Mouse (Mus musculus) ES-E14 (cell line): ENCODE data around the gene Stt3b. TPM values are rescaled to one million over a fixed set of nuclear protein-coding genes. Genes with fewer than 3 reads are reported as not detected.

Experiments used
- DNase-seq: peaks from one replicate; pipeline ENCODE4 v3.0.0-alpha.2; 2013; ENCODE audit warnings: low read depth, low spot score
- H3K27ac ChIP-seq: 2 replicates; pipeline ENCODE4 v1.5.1; 2012; ENCODE audit warnings: low read depth, mild to moderate bottlenecking, low read length, moderate library complexity, mixed read lengths; ENCODE audit not compliant: poor library complexity, insufficient read depth, severe bottlenecking
- H3K36me3 ChIP-seq: 2 replicates; pipeline ENCODE4 v1.6.1; 2012; ENCODE audit warnings: mild to moderate bottlenecking, low read length, moderate library complexity, mixed read lengths; ENCODE audit not compliant: control insufficient read depth, poor library complexity, insufficient read depth, severe bottlenecking
- H3K4me1 ChIP-seq, 2 experiments: fragments of 150-350 bp in 1 of 2; sonication (generic) in 1 of 2; 2 replicates each; pipeline ENCODE4 v1.6.1; 2012; ENCODE audit warnings: low read length in 2 of 2, mild to moderate bottlenecking in 1 of 2, mixed read lengths in 1 of 2; ENCODE audit not compliant: control insufficient read depth in 2 of 2, insufficient read depth in 2 of 2, poor library complexity in 1 of 2
- H3K4me3 ChIP-seq, 2 experiments: fragments of 150-350 bp in 1 of 2; sonication (generic) in 1 of 2; 2 replicates each; pipeline ENCODE4 v1.5.1; 2012; ENCODE audit warnings: low read length in 2 of 2, low read depth in 1 of 2, mild to moderate bottlenecking in 1 of 2, mixed read lengths in 1 of 2; ENCODE audit not compliant: insufficient read depth in 1 of 2, poor library complexity in 1 of 2, severe bottlenecking in 1 of 2
- H3K9ac ChIP-seq: 2 replicates; pipeline ENCODE4 v1.6.1; 2012; ENCODE audit warnings: low read depth, mild to moderate bottlenecking, low read length, mixed read lengths; ENCODE audit not compliant: poor library complexity, insufficient read depth, severe bottlenecking
- H3K9me3 ChIP-seq: fragments of 150-350 bp; sonication (generic); 2 replicates; pipeline ENCODE4 v1.6.1; 2012; ENCODE audit warnings: low read depth, mild to moderate bottlenecking, low read length; ENCODE audit not compliant: control insufficient read depth, insufficient read depth
- CHD2 ChIP-seq: IDR thresholded peaks from 2 replicates; pipeline ENCODE4 v1.6.1; 2014; ENCODE audit warnings: mild to moderate bottlenecking, low read depth, low read length, inconsistent platforms
- HCFC1 ChIP-seq: IDR thresholded peaks from 2 replicates; pipeline ENCODE4 v1.6.1; 2012; ENCODE audit warnings: low read length, inconsistent platforms, borderline replicate concordance; ENCODE audit not compliant: insufficient read depth
- MAFK ChIP-seq: IDR thresholded peaks from 2 replicates; pipeline ENCODE4 v1.6.1; 2014; ENCODE audit warnings: mild to moderate bottlenecking, low read depth, low read length, inconsistent platforms; ENCODE audit not compliant: insufficient read depth
- ZC3H11A ChIP-seq: IDR thresholded peaks from 2 replicates; pipeline ENCODE4 v1.6.1; 2012; ENCODE audit warnings: low read depth, mild to moderate bottlenecking, inconsistent platforms, low read length, borderline replicate concordance
- ZNF384 ChIP-seq: IDR thresholded peaks from 2 replicates; pipeline ENCODE4 v1.6.1; 2012; ENCODE audit warnings: low read depth, low read length, inconsistent platforms
- in situ Hi-C, 2 experiments: fragments of 600-800 bp; cut with MboI; formaldehyde crosslinking; loops; one replicate each; pipeline ENCODE4 v1.15.1; 2025; ENCODE audit warnings: low sequenced_read_pairs in 2 of 2, inconsistent platforms in 1 of 2; ENCODE audit not compliant: unreplicated experiment in 2 of 2
- total RNA-seq: library from RNA; depleted of rRNA; stranded (reverse); fragments of 300-350 nt; gene quantifications from 2 replicates; pipeline ENCODE4 v1.2.3, GENCODE M21; 2012; rRNA removed

Stt3b gene
- total RNA-seq, result 150 and 160 TPM in 2 replicates

- Histone ChIP-seq H3K4me1 (peaks cover 0 to 5% of the 10 kb centered on the region in 2 experiments; a peak in 3 of 4 replicates), H3K36me3 (no peaks in the 10 kb centered on the region), H3K9me3 (no peaks in the 10 kb centered on the region), H3K27ac (peak within 1 kb of the TSS; percentile 88), H3K9ac (peak within 1 kb of the TSS; percentile 97), H3K4me3 (peak within 1 kb of the TSS; percentile 93 to 98)
- TF ChIP-seq ZC3H11A (no peak), ZNF384 (peak; percentile 90), HCFC1 (peak; percentile 33; the same call in 1 of the 2 replicates), CHD2 (no peak)
- in situ Hi-C loops, result no loop called here
- DNase-seq, result peak; percentile 98
Measured at GRCm38 (mm10) chr9:115310346-115311222, at the start of gene Stt3b. Gene Stt3b (minus strand): TSS chr9:115310421.

DNA sequence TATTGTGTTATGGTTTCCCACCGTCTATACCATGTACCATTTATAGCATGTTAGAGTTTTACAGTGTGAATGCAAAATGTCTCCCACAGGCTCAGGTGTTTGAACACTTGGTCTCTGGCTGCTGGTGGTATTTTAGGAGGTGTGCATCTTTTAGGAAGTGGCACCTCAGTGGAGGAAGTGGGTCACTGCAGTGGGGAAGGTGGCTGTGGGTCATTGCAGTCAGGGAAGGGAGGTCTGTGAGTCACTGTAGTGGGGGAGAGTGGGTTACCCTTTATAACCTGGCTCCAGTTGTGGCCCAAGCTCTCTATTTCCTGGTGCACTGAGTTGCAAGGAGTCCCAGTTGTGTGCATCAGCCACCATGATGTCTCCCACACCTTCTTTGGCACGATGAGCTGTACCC lies 48.2 kb upstream of the Stt3b start:
- H3K4me3 ChIP-seq, result no peak overlapping the region
- in situ Hi-C loops, result no loop called here
- DNase-seq, result no peak
- no peak overlapping the region for H3K27ac ChIP-seq
- H3K36me3 ChIP-seq, result peaks cover 4% of the 10 kb centered on the region; the same call in 1 of the 2 replicates
- H3K9me3 ChIP-seq, result no peaks in the 10 kb centered on the region
- peaks cover 0 to 10% of the 10 kb centered on the region in 2 experiments; a peak in 3 of 4 replicates for H3K4me1 ChIP-seq
- H3K9ac ChIP-seq, result no peak overlapping the region; the same call in 1 of the 2 replicates
- TF ChIP-seq ZNF384, result no peak
- TF ChIP-seq ZC3H11A, result no peak
- TF ChIP-seq MAFK, result no peak
- TF ChIP-seq HCFC1, result no peak
- no peak for TF ChIP-seq CHD2

DNA sequence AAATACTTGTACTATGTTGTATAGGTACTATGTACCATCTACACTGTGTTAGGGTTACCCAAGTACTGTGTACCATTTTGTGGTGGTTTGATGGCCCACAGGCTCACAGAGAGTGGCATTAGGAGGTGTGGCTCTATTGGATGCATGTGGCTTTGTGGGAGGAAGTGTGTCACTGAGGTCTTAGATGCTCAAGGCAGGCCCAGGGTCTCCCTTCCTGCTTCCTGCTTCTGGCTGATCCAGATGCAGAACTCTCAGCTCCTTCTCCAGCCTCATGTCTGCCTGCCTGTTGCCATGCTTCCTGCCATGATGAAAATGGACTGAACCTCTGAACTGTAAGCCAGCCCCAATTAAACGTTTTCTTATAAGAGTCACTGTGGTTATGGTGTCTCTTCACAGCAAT lies 47.8 kb upstream of the Stt3b start:
- in situ Hi-C loops, result no loop called here
- Histone ChIP-seq H3K9me3 (no peaks in the 10 kb centered on the region), H3K36me3 (peaks cover 4% of the 10 kb centered on the region; the same call in 1 of the 2 replicates), H3K27ac (no peak overlapping the region), H3K4me3 (no peak overlapping the region), H3K9ac (no peak overlapping the region), H3K4me1 (peaks cover 0 to 10% of the 10 kb centered on the region in 2 experiments; a peak in 3 of 4 replicates)
- no peak for DNase-seq
- TF ChIP-seq HCFC1, result no peak
- no peak for TF ChIP-seq ZNF384
- no peak for TF ChIP-seq MAFK
- TF ChIP-seq ZC3H11A, result no peak
- no peak for TF ChIP-seq CHD2

DNA sequence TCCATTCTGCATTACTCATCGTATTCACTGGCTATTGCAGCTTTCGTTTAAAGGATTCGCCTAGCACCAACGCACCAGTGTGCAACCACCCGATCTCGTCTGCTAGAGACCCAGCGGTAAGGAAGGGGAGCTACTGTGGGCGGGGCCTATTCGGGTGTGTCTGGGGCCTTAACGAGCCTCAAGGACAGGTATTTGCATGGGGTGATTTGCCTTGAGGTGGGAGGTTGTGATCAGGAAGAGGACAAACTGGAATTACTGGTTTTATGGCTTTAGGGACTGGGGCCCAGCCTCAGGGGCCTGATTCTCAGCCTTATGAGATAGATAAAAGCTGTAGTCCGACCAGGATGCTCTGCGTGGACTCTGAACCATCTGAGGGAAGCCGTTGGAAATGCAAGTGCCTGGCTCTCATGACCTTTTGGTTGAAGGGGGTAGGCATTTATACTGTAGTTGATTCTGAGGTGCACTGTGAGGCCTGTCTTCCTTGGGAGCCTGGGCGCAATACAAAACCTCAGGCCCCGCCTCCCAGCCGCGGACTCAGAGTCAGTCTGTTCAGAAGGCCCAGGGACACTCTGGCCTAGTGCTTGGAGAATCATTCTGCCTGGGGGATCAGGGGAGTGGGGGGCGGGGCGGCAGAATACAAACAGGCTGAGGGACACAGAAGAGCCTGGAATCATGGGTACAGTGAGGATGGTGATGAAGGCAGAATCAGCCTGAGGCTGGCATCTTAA lies 46.7 kb upstream of the Stt3b start:
- DNase-seq, result peak; percentile 75

More for the DNA sequence above, 46.7 kb upstream of the Stt3b start:
- H3K9ac ChIP-seq, result peak overlapping the region; percentile 55
- in situ Hi-C loops, result no loop called here
- no peaks in the 10 kb centered on the region for H3K9me3 ChIP-seq
- peak overlapping the region; percentile 13 to 55 for H3K4me3 ChIP-seq
- peaks cover 0 to 10% of the 10 kb centered on the region in 2 experiments; a peak in 3 of 4 replicates for H3K4me1 ChIP-seq
- TF ChIP-seq CHD2, result peak; percentile 56; the same call in 1 of the 2 replicates
- no peak for TF ChIP-seq MAFK
- TF ChIP-seq HCFC1, result no peak
- no peak for TF ChIP-seq ZNF384
- H3K27ac ChIP-seq, result peak overlapping the region; percentile 89
- peaks cover 4% of the 10 kb centered on the region; the same call in 1 of the 2 replicates for H3K36me3 ChIP-seq
